8 mouse cellular contexts compared by ENCODE assay signal in the genomic region with DNA sequence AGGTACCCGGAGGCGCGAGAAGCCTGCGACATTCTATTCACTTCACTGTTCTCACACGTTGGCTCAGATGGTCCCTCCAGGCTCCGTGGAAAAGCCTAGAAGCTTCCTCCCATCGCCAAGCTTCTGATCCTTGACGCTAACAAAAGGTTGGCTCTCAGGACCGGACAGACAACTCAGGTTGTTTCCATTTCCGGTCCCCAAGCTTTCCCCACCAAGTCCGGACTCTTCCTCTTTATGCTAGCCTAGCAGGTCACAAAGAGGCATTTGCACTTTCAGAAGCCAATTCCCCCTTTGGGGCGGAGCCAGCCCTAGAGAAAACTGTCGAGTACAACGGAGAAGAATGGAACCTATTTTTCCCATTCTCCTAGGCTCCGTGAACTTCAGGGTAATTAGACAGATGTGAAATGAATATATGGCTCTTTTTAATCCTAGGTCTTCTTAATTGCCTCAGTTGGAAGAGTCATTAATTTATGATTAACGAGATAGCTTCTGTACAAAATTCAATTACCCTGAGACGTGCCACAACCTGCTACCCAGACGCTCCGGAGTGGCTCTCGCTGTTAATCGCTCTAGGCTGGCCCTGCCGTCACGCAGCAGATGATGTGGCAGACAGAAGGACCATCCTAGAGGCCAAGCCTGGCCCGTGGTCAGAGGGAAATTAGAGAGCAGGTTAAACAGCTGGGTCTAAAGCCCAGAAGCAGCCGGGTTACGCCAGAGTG.
DNase-seq lines count a peak whose midpoint lies in the region; ATAC-seq lines count a peak whose summit lies in the region.

No protein-coding gene starts in this region.

- no peak overlapping the region for H3K9ac ChIP-seq in heart, embryonic 16.5 days (ENCODE audit: low read length)

- H3K36me3 ChIP-seq in forebrain, embryonic 10.5 days (replicated peaks): no peaks in the 10 kb centered on the region
- H3K36me3 ChIP-seq in heart, embryonic 16.5 days (ENCODE audit: control insufficient read depth, insufficient read depth): no peaks in the 10 kb centered on the region
- no peaks in the 10 kb centered on the region for H3K36me3 ChIP-seq in midbrain, embryonic 10.5 days

- no peak overlapping the region; the same call in 1 of the 2 replicates for H3K4me3 ChIP-seq in forebrain, embryonic 10.5 days
- no peak overlapping the region for H3K4me3 ChIP-seq in heart, embryonic 16.5 days (ENCODE audit: low read length)
- H3K4me3 ChIP-seq in midbrain, embryonic 10.5 days: no peak overlapping the region

- no peak for ATAC-seq in heart, embryonic 16.5 days (replicated peaks; ENCODE audit: extremely low read depth, insufficient read depth, low FRiP score)

- 40% methylated on average over 26 of the region's 26 CpGs for WGBS in forebrain, embryonic 10.5 days
- 48% methylated on average over 26 of the region's 26 CpGs for WGBS in heart, embryonic 16.5 days
- 55% methylated on average over 26 of the region's 26 CpGs for WGBS in midbrain, embryonic 10.5 days

- peak overlapping the region; percentile 47 for H3K4me2 ChIP-seq in heart, embryonic 16.5 days (ENCODE audit: low read depth, low read length)

- peak; percentile 6 for DNase-seq in cerebellum, adult 9-11 months
- no peak for DNase-seq in cerebellum, adult 8-10 months
- DNase-seq in forebrain, embryonic 10.5 days (ENCODE audit: extremely low spot score, low spot score): peak; percentile 32
- peak; percentile 58 to 63 for DNase-seq in kidney, postnatal 25 days
- DNase-seq in midbrain, embryonic 10.5 days (ENCODE audit: low spot score): no peak
- DNase-seq in layer of hippocampus, postnatal 25 days (ENCODE audit: extremely low spot score in 1 of 2, low spot score in 1 of 2): no peak
- DNase-seq in adrenal gland, adult 8-10 months: no peak

- H3K4me1 ChIP-seq in forebrain, embryonic 10.5 days: peaks cover 40% of the 10 kb centered on the region
- H3K4me1 ChIP-seq in heart, embryonic 16.5 days (ENCODE audit: control insufficient read depth, insufficient read depth, low read length): peaks cover 13% of the 10 kb centered on the region
- peaks cover 20% of the 10 kb centered on the region for H3K4me1 ChIP-seq in midbrain, embryonic 10.5 days

- H3K27me3 ChIP-seq in forebrain, embryonic 10.5 days (ENCODE audit: poor library complexity, severe bottlenecking): peaks cover 3% of the 10 kb centered on the region; the same call in 1 of the 2 replicates
- H3K27me3 ChIP-seq in heart, embryonic 16.5 days (ENCODE audit: control insufficient read depth, insufficient read depth, low read length): no peaks in the 10 kb centered on the region
- no peaks in the 10 kb centered on the region for H3K27me3 ChIP-seq in midbrain, embryonic 10.5 days (ENCODE audit: low read depth, poor library complexity, severe bottlenecking)

- H3K9me3 ChIP-seq in forebrain, embryonic 10.5 days: no peaks in the 10 kb centered on the region
- no peaks in the 10 kb centered on the region for H3K9me3 ChIP-seq in heart, embryonic 16.5 days (replicated peaks; ENCODE audit: control insufficient read depth, low read length)
- H3K9me3 ChIP-seq in midbrain, embryonic 10.5 days (replicated peaks): no peaks in the 10 kb centered on the region

- peak overlapping the region; percentile 69 for H3K27ac ChIP-seq in forebrain, embryonic 10.5 days
- no peak overlapping the region for H3K27ac ChIP-seq in heart, embryonic 16.5 days (ENCODE audit: low read length)
- H3K27ac ChIP-seq in midbrain, embryonic 10.5 days (replicated peaks): peak overlapping the region; percentile 72

Comparison
In these comparisons a context has a peak if more than half of its experiments do, and no peak if none do; other contexts are left out.
1. DNase-seq: peak in cerebellum, adult 9-11 months (single experiment), forebrain, embryonic 10.5 days (single experiment) and kidney, postnatal 25 days (2 of 2); none in cerebellum, adult 8-10 months (single experiment), midbrain, embryonic 10.5 days (single experiment), layer of hippocampus, postnatal 25 days (0 of 2) and adrenal gland, adult 8-10 months (single experiment).